Mouse (Mus musculus) right cerebral cortex, adult 18-20 months (tissue): Measurements from ENCODE around the gene Grid2.
A peak's percentile ranks its signal among the peaks of the same experiment; 100 is the strongest.

Experiments used
- DNase-seq: peaks from one replicate; pipeline ENCODE4 v3.0.0; 2022; ENCODE audit warnings: mixed read lengths

Grid2 gene

DNA sequence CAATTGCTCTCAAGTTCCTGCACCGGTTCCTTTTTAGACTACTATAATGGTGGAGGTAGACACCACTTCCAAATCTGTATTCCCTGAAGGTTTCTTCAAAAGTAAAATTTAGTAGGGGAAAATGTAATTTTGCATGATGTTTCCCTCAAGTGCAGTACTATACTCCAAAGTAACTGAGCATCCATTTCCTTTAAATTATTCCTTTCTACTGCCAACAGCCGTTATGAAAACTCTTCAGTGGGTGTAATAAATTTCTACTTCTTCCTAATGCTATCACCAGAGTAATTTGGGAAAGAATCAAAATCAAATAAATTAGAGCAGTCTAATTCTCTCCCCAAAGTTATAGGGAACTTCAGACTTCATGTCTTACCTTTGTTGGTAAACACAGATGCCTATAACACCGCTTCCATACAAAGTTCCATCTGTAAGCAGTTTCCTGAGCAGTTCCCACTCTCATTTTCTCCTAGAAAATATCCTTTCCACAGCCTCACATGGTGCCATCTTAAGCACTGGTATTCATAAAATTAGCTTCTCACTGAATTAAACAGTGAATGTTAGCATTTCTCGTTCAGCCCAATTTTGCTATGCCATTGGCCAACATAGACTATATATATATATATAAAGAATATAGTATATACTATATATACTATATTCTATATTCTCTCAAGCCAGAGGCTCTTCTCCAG, 1142.9 kb downstream of the Grid2 start:
- no peak for DNase-seq

DNA sequence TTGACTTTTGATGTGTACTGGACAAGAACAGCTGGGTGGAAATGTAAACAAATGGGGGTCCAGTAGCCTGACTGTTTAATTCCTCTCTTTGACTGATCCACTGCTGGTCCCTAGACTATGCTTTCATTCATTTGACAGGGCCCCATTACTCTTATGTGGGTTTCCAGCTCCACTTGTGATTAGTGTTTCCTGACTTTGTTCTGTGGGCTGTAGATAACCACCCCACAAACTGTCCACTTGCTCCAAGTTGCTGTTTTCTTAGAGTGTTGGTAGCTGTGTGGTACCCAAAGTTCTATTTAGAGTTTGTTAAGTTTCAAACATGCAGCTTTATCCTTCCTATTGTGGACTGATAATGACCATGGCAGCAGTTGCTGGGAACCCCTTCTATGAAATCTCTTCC, 1172.0 kb downstream of the Grid2 start:
- no peak for DNase-seq

DNA sequence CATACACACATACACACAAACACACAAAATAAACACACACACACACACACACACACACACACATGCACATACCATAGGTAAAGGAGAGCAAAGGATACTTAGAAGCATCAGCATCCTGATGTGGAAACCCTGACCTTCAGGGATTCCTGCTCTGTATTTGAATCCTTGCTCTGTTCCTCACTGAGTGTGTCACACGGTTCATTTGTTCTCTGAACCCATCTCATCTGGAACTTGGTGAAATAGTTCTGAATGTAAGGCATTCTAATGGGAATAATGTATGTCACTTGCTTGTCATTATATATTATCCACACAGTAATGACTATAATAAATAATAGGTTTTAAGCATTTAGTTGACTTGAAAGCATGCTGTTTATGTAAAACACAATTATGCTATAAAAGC, 1173.2 kb downstream of the Grid2 start:
- DNase-seq = no peak

DNA sequence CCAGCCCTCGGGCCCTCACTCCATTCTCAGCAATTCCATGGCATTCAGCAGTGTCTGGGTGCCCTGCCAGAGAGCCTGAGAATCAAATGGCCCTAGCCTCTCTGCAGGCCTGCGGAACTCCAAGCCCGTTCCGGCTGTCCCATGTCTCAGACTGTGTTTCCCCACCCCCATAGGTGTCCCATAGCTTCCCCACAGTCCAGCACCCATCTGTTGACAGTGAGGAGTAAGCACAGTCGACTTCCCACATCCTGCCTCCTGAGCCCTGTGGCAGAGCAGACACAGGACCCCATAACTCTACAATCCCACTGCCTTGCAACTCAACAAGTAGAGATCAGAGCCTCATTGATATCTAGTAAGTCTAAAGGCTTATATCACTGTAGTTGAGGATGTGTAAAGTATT, 1192.5 kb downstream of the Grid2 start:
- DNase-seq = no peak

DNA sequence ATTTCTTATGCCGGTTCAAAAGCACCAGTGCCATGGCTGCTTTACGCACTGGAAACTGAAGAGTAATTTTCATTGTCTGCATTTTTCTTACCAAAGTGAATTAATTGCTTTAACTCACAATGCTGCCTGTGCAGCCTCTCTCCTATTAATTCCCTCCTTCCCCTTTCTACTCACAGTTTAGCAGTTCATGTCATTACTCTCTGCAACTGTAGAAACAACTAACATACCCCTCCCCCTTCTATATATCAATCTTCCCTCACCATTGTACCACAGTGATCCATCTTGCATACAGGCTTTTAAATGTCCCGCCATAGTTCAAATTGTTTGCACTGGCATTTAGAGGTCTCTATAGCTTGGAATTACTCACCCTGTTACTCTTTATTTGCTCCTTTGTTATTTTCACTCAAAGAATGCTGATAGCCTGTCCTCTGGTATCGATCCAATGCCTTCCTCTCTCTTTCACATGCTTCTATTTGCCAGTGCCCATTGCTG, 1193.2 kb downstream of the Grid2 start:
- DNase-seq = no peak

DNA sequence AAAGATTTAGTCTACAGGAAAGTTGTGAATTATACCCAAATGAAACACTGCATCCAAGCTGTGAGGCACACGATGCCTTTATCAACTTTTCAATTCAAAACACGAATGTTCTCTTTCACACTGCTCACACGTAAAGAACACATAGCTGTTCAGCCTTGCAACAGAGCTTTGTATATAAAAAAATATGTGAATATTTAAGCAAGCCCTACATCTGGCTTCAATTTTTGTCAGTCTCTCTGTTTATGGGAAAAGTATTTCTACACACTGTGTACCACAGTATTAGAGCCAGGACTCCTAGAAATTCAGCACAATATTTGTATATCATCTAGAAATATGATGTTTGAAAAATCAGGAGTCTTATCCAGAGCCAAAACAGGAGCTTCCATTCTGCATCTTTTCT, 1195.1 kb downstream of the Grid2 start:
- DNase-seq = no peak

DNA sequence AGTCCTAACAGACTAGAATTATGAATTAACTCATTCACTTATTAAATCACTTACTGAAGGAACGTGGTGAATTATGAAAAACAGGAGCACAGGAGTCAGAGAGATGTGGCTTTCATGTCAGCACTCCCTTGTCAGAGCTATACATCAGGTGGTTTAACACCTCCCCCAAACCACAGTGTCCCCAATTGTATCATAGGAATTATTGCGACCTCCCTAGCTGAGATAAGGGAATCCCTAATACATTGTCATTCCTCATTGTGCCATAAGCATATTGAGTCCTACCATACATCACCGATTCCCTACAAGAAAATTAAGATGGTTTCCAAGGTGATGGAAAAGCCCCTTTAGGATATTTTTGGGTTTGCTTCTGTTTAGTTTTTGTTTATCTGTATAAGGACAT, 1224.2 kb downstream of the Grid2 start:
- DNase-seq = no peak

DNA sequence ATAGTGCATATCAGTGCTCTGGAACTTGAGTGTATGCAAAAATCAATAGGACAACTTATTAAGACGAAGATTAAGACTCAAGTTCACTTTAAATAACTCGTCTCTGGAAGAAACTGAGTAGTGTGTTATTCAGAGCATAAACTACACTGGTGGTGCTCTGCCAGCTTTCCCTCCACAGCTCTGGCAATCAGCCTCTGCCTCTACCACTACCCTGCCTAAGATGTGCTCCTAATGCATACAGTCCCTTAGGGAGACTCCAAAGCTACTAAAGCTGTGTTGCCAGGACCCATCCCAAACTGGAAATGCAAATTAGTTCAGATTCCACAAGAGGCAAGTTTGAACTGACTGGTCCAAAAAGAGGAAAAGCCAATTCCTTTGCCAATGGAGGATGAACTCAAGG, 1224.9 kb downstream of the Grid2 start:
- no peak for DNase-seq

DNA sequence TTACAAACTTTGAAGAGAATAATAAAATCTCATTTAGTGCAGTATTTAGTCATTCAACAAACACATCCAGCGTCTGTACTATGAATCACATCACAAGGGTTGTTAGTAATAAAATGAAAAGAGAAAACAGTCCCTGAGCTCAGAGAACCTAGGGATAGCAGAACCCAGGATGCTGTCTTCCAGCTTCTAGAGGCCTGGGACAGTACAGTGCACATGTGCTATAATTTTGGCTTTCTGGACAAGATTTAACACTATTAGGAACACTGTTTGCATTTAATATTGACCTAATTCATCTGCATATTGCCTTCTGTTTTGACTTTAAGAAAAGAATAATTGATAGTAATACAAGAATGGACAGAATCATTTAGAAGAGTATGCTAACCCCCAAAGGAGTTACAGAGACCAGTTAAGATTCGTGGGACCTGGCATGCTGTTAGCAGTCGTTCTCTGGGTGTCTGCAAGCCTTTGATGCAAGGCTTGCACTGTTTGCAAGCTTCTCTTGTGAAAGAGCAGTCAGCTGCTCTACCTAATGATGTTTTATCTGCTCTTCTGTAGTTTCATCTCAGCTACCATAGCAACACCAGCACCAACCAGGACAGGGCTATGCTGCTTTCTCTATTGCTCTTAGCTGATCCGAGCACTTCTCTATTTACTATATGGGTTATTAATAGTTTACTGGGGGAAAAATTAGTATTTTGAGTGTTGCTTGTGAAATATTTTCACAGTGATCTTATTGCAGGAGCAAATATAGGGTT, 1234.8 kb downstream of the Grid2 start:
- no peak for DNase-seq

DNA sequence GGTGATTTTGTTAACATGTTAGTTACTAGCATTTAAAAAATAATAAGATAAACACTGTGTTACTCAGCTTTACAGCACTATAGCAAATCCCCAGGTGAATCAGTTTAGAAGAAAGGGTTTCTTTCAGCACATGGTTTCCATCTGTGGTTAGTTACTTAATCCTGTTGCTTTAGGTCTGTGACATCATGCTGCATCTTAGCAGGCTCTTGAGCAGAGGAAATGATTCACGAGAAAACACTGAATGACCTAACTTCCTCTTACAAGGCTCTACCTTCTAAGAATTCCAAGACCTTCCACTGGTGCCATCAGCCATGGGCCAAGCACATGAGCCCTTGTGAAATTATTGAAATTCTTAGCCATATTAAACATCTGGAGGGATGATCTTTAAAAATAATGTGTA, 1248.7 kb downstream of the Grid2 start:
- no peak for DNase-seq

DNA sequence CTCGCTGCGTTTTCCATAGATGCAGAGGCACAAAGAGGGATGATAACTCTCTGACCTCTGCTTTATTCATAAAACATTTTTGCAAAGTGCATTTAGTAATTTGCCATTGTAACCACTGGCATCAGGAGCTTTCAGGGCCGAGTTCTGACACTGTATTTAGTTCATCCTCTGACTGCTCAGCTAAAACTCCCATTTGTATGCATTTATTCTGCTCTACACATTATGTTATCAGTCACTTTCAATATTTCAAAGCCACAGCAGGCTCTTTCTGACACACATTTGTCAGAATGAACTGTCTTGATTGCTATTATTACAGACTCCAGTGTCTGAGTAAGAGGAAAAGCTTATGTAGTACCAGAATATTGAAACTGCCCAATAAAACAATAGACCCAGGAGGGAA, 1286.5 kb downstream of the Grid2 start:
- DNase-seq = no peak

DNA sequence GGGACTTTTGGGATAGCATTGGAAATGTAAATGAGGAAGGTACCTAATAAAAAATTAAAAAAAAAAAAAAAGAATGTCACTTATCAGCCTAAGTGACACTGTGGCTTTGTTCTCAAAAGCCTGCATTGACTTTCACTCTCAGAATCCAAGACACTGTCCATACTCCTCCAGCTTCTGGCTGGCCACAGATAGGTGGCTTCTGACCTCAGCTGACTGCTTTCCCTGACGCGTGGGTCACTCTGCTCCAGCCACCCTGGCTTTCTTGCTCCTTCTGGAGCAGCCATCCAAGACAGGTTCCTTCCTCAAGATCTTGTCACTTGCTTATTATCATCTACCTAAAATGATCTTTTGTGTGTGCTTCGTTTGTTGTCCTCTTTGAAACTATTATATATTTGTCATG, 1298.0 kb downstream of the Grid2 start:
- no peak for DNase-seq

DNA sequence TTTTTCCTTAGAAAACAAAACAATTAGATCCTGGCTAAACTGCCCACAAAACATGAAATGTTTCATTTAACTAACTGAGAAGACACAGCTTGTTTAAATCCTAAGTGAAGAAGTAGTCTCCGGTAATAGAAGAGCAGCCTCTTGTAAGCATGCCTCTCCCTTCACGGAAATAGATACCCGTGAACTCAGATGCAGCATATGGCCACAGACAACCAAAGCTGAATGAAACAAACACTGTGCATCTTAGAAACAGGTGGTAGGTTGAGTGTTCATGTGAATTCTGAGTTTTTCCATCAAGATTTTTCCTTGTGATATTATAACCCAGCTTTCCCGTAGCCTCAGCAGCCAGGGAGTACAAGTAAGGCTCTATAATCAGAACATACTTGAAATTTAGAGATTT, 1299.5 kb downstream of the Grid2 start:
- DNase-seq = peak; percentile 17

DNA sequence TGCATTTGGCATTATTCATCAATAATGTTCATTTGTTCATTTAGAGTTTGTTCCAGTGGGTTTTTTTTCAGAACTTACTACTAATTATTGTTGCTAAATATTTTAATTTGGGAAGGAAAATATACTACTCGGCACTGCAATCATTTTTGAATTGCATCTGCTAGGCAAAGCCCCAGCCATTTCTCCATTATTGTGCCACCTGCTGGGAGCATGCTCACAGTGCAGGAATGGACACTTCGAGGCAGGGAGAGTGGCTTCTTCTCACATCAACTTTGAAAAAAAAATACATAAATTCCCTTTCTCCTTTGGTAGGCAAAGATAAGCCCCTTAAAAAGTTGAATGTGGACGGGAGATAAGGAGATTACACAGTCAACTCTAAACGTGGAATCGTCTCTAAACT, 1312.9 kb downstream of the Grid2 start:
- peak; percentile 43 for DNase-seq

DNA sequence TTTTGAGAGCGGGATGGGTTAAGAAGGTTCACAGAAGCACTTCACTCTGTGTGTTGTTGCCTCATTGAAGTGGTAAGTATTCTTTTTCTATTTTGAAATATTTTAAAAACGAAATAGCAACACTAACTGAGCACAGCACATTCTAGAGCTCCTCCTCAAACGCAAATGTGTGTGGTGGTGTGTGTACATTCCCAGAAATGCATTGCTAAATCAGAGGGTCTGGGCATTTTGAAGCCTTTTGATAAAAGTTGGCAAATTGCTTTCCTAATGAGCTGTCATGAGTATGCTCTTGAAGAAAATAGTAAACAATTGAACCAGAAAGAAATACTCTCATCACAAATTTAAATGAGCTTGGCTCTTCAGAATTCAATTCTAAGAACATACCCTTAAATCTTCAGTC, 1325.7 kb downstream of the Grid2 start:
- no peak for DNase-seq

DNA sequence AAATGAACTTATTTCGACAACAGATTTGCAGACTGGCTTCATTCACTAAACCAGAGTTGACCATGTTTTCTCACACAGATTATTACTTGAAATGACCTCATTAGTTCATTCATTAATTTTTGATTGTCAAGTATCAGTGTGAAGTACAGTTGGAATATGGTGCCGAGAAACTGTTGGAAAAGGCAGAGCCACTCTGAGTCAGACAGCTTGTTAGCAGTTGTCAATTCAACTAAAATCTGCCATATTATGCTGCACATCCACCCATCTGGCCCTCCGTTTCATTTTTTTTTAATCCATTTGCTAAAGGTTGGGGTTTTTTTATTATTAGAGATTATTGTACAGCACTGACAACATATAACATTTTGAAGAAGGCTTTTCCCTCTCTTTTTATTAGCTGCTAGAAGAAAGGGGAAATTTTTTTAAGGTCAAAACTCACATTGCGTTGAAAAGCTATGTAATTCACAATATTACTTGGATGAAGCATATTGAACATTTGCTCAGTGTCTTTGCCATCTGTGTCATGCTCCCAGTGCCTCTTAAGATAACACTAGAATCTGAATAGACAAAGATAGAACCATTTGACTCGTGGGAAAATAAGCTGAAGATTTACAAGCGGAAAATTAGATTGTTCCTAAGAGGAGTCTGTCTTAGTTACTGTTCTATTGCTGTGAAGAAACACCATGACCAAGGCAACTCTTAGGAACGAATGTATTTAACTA, 1333.0 kb downstream of the Grid2 start:
- DNase-seq = no peak

DNA sequence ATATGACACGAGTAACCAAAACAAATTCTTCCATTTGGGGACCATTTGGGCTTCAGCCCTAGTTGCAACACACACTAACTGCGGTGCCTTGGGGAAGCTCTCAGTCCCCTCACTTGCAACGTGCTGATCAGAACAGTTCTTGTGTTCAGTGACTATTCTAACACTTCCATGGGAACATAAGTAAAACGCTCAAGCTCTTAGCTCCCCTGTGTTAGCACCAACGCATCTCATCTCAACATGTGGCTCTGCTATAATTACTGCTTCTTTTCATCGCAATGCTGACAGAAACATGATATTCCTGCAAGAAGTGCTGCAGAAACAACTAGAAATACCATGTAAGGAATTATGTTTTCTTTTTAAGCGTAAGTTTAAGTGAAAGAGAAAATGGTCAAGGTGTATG, 1340.6 kb downstream of the Grid2 start:
- peak; percentile 10 for DNase-seq

DNA sequence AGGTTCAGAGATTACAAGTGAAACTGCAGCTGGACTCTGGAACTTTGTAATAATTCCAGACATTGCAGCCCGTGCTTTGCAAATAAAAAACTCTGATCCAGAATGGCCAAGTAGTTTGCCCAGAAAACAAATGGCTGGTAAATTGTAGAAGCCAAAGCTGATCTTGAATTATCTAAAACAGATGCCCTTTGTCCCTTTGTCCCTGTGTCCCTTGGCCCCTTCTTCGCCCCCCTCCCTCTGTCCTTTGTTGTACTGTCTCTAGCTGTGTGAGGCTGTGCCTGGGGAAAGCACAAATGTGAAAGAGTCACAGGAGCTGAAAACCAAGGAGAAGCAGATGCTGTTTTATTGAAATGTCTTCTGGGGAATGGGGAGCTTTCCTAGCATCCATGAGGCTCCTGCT, 1341.2 kb downstream of the Grid2 start:
- DNase-seq = peak; percentile 21

DNA sequence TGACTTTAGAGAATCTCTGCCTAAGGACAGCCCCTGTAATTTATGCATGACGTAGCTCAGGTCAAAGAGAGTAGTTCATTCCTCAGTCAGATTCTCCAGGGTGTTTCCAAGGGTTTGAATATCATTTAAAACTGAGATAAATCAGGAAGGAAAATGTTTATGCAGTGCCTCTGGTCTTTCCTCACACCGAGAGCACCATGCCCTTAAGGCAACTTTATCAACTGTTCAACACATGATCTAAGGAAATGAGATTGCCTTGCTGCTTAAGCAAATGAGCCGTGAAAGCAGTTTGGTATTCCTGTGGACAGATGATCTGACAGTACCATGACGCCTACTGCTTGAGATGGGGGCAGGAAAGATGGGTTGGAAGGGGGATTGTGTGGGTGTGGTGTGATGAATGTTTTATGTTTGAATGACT, 1342.5 kb downstream of the Grid2 start:
- DNase-seq = peak; percentile 63

DNA sequence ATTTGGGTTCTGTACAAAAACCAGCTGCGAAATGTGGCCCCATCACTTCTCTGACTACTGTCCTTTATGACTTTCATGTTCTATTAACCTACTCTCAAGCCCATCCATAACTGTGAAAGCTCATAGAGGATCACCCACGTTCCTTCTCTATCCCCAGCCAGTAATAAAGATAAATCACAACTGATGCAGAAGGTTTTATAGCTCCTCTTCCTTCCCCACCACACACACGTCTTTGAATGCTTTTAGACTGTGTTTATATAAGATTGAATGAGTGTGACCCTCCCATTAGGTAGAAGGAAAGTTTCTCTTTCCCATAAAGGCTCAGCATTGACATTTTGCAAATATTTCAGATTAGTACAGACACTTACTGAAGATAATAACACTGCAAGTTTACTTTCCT, 1350.1 kb downstream of the Grid2 start:
- DNase-seq = no peak

DNA sequence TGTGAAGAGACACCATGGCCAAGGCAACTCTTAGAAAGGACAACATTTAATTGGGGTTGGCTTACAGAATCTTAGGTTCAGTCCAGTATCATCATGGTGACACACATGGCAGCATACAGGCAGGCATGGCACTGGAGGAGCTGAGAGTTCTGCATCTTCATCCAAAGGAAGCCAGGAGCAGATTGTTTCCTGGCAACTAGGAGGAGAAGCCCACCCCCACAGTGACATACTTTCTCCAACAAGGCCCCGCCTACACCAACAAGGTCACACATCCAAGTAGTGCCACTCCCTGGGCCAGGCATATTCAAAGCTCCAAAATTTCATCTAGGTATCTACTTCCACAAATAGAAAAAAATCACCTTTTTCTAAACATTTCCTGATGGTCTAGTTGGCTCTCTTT, 1351.4 kb downstream of the Grid2 start:
- peak; percentile 8 for DNase-seq

DNA sequence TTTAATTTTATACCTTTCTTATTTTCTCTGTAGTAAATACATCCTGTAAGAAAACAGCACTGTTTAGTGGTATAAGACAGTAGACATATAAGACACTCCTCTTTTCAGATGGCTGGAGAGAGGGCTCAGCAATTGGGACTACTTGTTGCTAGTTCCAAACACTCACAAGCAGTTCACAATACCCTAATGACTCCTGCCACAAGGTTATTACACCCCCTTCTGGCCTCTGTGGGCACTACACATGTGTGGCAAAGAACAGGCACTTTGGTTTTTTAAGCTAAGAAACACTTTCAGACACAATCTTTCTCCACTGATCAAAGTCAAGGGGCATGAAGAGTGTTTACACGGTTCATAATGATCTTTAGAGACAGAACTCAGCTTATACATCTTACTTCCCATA, 1352.3 kb downstream of the Grid2 start:
- DNase-seq = peak; percentile 8

DNA sequence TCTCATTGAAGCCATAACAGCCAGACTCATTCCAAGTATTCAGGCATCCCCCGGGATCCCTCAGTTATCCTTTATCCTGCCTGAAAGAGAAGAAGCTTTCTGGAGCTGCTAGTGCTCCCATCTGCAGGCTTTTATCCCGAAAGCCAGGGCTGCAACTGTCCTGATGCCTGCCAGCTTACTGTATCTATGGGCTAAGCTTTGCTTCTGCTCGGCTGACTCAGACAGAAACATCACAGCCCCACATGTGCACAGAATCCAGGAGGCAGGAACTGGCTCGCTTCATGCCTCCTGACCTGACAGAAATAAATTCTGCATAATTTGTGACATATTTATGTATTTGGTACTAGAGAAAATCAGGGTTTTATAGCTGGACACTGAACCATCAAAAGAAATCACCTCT, 1361.2 kb downstream of the Grid2 start:
- no peak for DNase-seq
